In the genomic region with DNA sequence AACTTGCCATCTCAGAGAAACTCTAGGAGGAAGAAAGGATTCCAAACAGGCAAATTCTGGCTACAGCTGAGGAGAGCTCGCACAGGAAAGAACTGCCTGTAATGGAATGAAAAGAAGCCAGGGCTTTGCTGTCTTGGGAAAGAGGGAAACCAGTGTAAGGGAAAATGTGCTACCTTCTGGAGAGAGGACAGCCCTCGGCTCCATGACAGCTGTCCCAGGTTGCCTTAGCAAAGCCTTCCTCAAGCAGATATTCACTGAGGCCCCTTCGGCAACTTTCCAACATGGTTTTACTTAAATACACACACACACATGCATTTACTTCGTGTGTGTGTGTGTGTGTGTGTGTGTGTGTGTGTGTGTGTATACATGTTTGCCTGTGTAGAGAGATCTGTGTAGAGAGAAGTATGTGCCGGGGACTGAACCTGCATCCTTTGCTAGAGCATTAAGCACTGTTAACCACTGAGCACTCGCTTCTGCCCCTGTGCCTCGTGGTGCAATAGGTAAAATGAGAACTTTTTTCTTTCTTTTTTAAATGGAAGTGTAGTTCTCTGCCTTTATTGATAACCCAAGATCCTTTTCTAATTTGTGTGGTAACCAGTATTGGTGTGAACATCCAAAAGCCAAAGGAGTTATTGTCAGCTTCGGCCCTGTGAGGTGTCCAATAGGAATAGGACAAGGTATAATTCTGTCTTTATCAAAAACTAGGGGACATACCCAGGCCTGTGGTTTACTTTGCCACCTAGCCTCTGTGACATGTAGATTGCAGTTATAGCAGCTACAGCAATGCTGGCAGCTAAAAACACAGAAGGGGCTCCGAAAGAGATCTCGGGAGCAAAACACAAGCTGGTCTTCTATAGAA, we compare ENCODE assay signal across 7 mouse cellular contexts.
DNase-seq lines count a peak whose midpoint lies in the region; ATAC-seq and TF ChIP-seq lines count a peak whose summit lies in the region.

No protein-coding gene starts in this region.

- H3K27ac ChIP-seq in lung, embryonic 15.5 days, result peak overlapping the region; percentile 90
- H3K27ac ChIP-seq in forebrain, embryonic 11.5 days (ENCODE audit: low read depth, low read length), result peak overlapping the region; percentile 87

- no peaks in the 10 kb centered on the region for H3K9me3 ChIP-seq in lung, embryonic 15.5 days
- no peaks in the 10 kb centered on the region for H3K9me3 ChIP-seq in forebrain, embryonic 11.5 days (ENCODE audit: control insufficient read depth, low read length)

- H3K4me2 ChIP-seq in lung, embryonic 15.5 days, result peak overlapping the region; percentile 52
- H3K4me2 ChIP-seq in forebrain, embryonic 11.5 days (ENCODE audit: low read depth, low read length, severe bottlenecking), result peak overlapping the region; percentile 58
- peak overlapping the region; percentile 77 for H3K4me2 ChIP-seq in myocyte (ENCODE audit: low read depth)

- no peak for DNase-seq in lung, postnatal 25 days (ENCODE audit: low spot score)
- peak; percentile 45 for DNase-seq in brain, embryonic 14.5 days (ENCODE audit: low read depth)
- DNase-seq in forebrain, embryonic 11.5 days (ENCODE audit: low spot score), result no peak
- DNase-seq in kidney, postnatal 14 days, result peak; percentile 3
- no peak for DNase-seq in layer of hippocampus, adult 18-20 months (ENCODE audit: low spot score in 2 of 2)

- ATAC-seq in lung, embryonic 15.5 days (ENCODE audit: borderline replicate concordance, extremely low read depth, low FRiP score, low TSS enrichment), result 0 out of 2 replicates have a peak, but pooled peaks have one; percentile 21
- peak; percentile 44 for ATAC-seq in forebrain, embryonic 11.5 days (replicated peaks; ENCODE audit: low FRiP score)

- peak overlapping the region; percentile 56 for H3K4me3 ChIP-seq in lung, embryonic 15.5 days
- peak overlapping the region; percentile 43 for H3K4me3 ChIP-seq in forebrain, embryonic 11.5 days (ENCODE audit: low read depth, low read length)
- H3K4me3 ChIP-seq in myocyte, result peak overlapping the region; percentile 70

- TF ChIP-seq CTCF in brain, embryonic 14.5 days (IDR thresholded peaks at IDR 0.05; ENCODE audit: borderline replicate concordance, extremely low read depth, insufficient read depth, insufficient read length), result no peak

- H3K79me2 ChIP-seq in myocyte (ENCODE audit: control insufficient read depth, insufficient read depth), result peaks cover 19% of the 10 kb centered on the region

- no peak for TF ChIP-seq POLR2A in brain, embryonic 14.5 days (IDR thresholded peaks at IDR 0.05; ENCODE audit: borderline replicate concordance, extremely low read depth, insufficient read depth, insufficient read length, poor library complexity, severe bottlenecking)
- TF ChIP-seq POLR2A in myocyte (IDR thresholded peaks at IDR 0.05; ENCODE audit: insufficient read length, low read depth), result no peak

- H3K36me3 ChIP-seq in lung, embryonic 15.5 days, result 0 out of 2 replicates have a peak, but pooled peaks cover 3% of the 10 kb centered on the region
- H3K36me3 ChIP-seq in forebrain, embryonic 11.5 days (ENCODE audit: control insufficient read depth, insufficient read depth, low read length), result no peaks in the 10 kb centered on the region
- H3K36me3 ChIP-seq in myocyte (ENCODE audit: control insufficient read depth, insufficient read depth), result no peaks in the 10 kb centered on the region

- 38% methylated on average over 10 of the region's 10 CpGs for WGBS in lung, embryonic 15.5 days
- WGBS in forebrain, embryonic 11.5 days, result 33% methylated on average over 10 of the region's 10 CpGs

- peak overlapping the region; percentile 71 for H3ac ChIP-seq in myocyte (ENCODE audit: control insufficient read depth, insufficient read length)

- no peaks in the 10 kb centered on the region for H3K27me3 ChIP-seq in lung, embryonic 15.5 days
- H3K27me3 ChIP-seq in forebrain, embryonic 11.5 days (ENCODE audit: control insufficient read depth, insufficient read depth, low read length), result no peaks in the 10 kb centered on the region
- H3K27me3 ChIP-seq in myocyte (ENCODE audit: control insufficient read depth, insufficient read depth, insufficient read length), result no peaks in the 10 kb centered on the region

- H3K4me1 ChIP-seq in lung, embryonic 15.5 days, result peaks cover 8% of the 10 kb centered on the region; the same call in 1 of the 2 replicates
- peaks cover 4% of the 10 kb centered on the region; the same call in 1 of the 2 replicates for H3K4me1 ChIP-seq in forebrain, embryonic 11.5 days (replicated peaks; ENCODE audit: control insufficient read depth, insufficient read depth, low read length)

- H3K9ac ChIP-seq in lung, embryonic 15.5 days, result 0 out of 2 replicates have a peak overlapping the region, but pooled peaks have one; percentile 64
- H3K9ac ChIP-seq in forebrain, embryonic 11.5 days (ENCODE audit: low read length), result peak overlapping the region; percentile 76

TF ChIP-seq in myocyte, 11 proteins besides CTCF, POLR2A, EP300 and RAD21:
- TF ChIP-seq TCF3 (IDR thresholded peaks at IDR 0.05; ENCODE audit: insufficient read length, low read depth) (no peak), SRF (IDR thresholded peaks at IDR 0.05; ENCODE audit: control insufficient read depth, insufficient read length, low read depth) (no peak), REST (IDR thresholded peaks at IDR 0.05; ENCODE audit: insufficient read depth, insufficient read length) (no peak), MAX (IDR thresholded peaks at IDR 0.05; ENCODE audit: low read depth) (no peak)

Comparison
In these comparisons a context has a peak if more than half of its experiments do, and no peak if none do; other contexts are left out.
1. DNase-seq: peak in brain, embryonic 14.5 days (single experiment) and kidney, postnatal 14 days (single experiment); none in lung, postnatal 25 days (single experiment), forebrain, embryonic 11.5 days (single experiment) and layer of hippocampus, adult 18-20 months (0 of 2).
2. Peak in every context shown above with its lines, with median percentiles within 50 percentile points of each other: H3K4me2 ChIP-seq and H3K4me3 ChIP-seq.